Mouse (Mus musculus): ENCODE results near the gene Nf1.
A peak's percentile ranks its signal among the peaks of the same experiment; 100 is the strongest.
"Not testable (repeated sequence)": the region's sequence is repeated elsewhere in the genome, so short reads cannot be mapped to it uniquely, and the experiment has no call there.

The Nf1 gene

GRCm38 (mm10) chr11:79339234-79339807, at the start of gene Nf1:
Gene Nf1, plus strand, starts transcription at chr11:79339693.
- peak; percentile 92 for DNase-seq (ENCODE audit: low spot score)

GRCm38 (mm10) chr11:79290473-79290872, 49.0 kb upstream of the Nf1 start:
- peak; percentile 16 for DNase-seq (ENCODE audit: low spot score)

- no peak for DNase-seq (ENCODE audit: low spot score)
These were observed 47.8 kb upstream of the Nf1 start for GRCm38 (mm10) chr11:79291651-79292050.

GRCm38 (mm10) chr11:79292130-79292529, 47.4 kb upstream of the Nf1 start:
- no peak for DNase-seq (ENCODE audit: low spot score)

DNA sequence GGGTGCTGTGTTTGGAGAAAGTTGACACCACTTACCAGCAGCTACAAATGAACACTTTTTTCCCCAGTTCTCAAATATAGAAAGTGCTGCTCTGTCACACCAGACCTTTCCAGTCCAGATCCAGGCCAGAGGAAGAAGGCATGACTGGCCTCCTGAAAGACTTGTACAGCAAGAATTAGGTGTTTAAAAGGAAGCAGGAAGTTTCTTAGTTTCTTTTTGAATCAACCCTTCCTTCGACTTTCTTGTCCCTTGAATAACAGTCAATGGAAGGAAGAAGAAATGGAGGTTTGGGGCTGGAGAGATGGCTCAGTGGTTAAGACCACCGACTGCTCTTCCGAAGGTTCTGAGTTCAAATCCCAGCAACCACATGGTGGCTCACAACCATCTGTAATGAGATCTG, 46.5 kb upstream of the Nf1 start:
- no peak for DNase-seq (ENCODE audit: low spot score)

GRCm38 (mm10) chr11:79293971-79294370, 45.5 kb upstream of the Nf1 start:
- DNase-seq (ENCODE audit: low spot score) = no peak

DNA sequence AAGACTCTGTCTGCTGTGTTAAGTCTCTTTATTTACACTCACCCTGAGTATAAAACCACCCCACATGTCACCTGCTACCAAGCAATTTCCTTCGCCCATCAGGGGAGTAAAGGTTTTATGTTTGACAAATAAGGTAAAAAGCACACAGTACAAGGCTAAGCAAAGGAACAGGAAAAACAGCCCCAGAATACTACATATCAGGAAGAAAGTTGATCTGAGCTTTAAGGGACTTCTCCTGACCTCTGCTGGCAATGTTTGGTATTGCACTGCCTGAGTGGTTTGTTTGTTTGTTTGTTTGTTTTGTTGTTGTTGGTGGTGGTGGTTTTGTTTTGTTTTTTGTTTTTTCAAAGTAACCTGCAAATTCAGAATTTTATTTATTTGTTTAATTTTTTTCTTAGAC, 43.3 kb upstream of the Nf1 start:
- no peak for DNase-seq (ENCODE audit: low spot score)

GRCm38 (mm10) chr11:79296856-79297491, 42.5 kb upstream of the Nf1 start, which contains the start of gene Gm9964:
Gene Gm9964, minus strand, starts transcription at chr11:79296906.
- DNase-seq (ENCODE audit: low spot score) = no peak

GRCm38 (mm10) chr11:79299719-79300431, 39.6 kb upstream of the Nf1 start:
- DNase-seq (ENCODE audit: low spot score) = no peak

DNA sequence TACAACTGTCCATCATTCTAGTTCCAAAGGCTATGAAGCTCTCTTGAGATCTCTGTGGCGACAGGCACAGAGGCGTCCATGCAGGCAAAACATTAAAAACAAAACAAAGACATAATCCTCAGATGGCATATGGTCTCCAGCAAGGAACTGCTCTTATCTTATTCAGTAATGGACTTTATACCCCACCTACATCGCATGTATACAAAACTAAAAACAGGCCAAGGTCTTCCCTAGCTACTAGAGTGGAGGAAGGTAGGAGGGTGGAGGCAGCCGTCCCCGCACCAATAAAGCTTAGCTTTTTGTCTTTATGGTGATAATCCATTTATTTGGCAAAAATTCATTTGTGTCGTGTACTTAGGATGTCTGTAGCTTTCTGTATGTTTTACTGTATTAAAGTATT, 36.4 kb upstream of the Nf1 start:
- DNase-seq (ENCODE audit: low spot score) = no peak

DNA sequence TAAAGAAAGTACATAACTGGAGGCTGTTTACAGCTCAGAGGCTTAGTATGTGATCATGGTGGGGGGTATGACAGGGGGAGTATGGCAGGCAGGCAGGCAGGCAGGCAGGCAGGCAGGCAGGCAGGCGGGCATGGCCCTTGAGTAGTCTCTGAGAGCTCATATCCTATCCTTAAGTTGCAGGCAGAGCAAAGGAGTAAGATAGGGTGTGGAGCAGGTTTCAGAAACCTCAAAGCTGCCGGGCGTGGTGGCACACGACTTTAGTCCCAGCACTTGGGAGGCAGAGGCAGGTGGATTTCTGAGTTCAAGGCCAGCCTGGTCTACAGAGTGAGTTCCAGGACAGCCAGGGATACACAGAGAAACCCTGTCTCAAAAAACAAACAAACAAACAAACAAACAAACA, 35.2 kb upstream of the Nf1 start:
- not testable (repeated sequence) for DNase-seq (ENCODE audit: low spot score)

DNA sequence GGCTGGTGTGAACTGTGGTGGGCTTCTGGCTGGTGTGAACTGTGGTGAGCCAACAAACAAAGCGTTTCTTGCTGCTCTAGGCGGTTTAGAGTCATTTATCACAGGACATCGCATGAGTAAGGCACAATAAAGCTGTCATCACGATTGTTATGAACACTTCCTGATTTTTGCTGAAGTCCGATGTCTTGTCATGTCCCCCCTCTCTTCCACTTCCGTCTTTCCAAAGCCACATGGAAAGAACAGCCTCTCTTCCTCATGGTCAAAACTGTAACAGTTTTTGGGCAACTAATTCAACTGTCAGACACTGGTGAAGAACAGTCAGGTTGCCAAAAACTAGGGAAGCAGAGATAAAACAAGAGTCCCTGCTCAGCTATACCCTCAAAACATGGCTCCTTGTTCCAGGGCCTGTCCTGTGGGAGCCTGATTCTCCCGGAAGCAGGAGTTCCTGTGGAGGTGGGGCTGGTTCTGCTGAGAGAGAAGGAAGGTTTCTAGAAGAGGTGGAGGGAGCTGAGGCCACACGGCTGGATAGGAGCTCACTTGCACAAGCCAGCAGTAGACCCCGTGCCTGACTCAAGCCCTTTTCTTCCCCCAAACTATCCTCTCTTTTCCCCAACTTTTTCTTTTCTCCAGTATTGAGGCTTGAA, 33.7 kb upstream of the Nf1 start:
- no peak for DNase-seq (ENCODE audit: low spot score)

- peak; percentile 23 for DNase-seq (ENCODE audit: low spot score)
These were observed 33.0 kb upstream of the Nf1 start for GRCm38 (mm10) chr11:79306510-79306909.

DNA sequence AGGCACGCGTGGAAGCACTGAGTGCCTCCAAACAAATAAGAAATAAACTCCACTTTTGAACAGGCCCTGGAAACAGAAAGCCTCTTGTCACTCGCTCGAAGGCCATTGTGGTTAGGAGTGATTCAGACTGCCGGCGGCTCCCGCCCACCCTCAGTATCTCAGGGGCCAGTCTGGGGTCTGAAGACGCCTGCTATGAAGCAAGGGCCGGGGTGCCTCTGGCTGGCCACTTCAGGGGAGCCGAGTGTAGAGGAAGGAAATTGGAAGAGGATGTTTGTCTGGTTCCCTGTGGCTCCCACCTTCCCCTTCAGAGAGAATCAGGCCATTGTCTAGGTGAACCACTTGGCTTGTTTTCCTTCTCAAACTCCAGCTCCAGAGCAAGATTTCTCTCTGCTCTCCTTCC, 32.5 kb upstream of the Nf1 start:
- DNase-seq (ENCODE audit: low spot score) = peak; percentile 19

DNA sequence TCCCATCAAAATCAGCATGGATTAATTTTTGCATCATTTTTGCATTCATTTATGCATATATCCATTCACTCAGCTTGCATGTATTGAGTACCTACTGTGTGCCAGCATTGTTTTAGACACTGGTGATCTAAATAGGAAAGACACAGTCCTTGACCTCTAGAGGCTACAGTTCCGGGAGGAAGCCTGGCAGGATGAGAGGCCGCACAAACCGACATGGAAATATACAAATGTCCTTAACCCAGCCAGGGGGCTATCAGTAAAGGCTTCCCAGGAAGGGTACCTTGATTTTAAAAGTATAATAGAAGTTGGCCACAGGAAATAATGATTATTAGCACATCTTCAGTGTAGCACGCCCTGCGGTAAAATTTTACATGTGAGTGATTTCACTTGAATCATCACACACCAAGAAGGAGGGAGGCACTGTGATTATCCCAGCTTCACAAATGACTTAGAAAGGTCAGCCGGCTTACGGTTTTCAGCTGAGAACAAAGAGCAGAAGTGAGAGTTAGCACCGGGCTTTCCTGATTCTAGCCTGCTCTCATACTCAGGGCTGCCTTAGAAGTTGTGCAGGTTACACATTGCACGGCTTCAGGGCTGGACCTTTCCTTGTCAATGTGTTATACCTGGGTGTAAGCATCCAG, 31.8 kb upstream of the Nf1 start:
- DNase-seq (ENCODE audit: low spot score) = no peak

- no peak for DNase-seq (ENCODE audit: low spot score)
These were observed 29.0 kb upstream of the Nf1 start for GRCm38 (mm10) chr11:79310467-79310866.

DNA sequence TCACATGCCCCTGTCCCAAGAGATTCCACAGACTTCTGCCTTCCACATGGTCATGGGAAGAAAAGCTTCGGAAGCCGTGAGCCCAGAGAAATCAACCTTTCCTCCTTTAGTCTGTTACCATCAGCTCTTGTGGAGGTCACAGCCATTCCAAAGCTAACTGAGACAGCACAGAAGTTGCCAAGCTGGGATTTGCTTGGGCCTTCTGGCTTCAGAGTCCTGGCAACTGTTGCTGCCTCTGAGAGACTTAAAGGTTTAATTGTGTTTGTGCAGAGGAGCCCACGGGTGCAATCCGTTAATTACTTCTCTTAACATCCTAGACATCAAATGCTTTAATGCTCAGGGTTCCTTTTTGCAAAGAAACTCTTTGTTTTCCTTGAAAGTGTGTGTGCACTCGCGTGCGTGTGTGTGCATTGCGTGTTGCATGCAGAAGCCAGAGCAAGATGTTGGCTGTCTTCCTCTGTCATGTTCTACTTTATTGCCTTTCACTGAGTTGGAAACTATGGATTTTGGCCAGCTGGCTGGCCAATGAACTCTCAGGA, 22.6 kb upstream of the Nf1 start:
- no peak for DNase-seq (ENCODE audit: low spot score)

DNA sequence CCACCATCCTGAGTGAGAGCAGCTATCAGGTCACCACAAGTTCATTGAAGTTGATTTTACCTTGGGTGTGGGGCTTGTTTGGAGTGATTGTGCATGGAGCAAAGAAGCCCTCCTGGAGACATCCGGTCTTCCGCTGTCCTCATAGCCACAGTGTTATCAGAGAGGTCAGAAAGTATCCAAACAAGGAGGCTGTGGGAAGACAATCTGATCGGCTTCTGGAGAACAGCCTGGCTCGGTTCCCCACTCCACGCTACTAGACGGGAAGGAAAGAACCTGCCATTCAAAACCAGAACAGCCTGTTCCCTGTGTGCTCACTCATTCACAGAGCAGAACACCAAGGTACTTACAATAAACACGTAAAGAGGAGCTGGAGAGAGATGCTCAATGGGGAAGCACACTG, 19.7 kb upstream of the Nf1 start:
- peak; percentile 17 for DNase-seq (ENCODE audit: low spot score)

- DNase-seq (ENCODE audit: low spot score) = no peak
These were observed 15.4 kb upstream of the Nf1 start for GRCm38 (mm10) chr11:79323985-79324685.

- DNase-seq (ENCODE audit: low spot score) = no peak
These were observed 13.8 kb upstream of the Nf1 start for GRCm38 (mm10) chr11:79325663-79326062.

DNA sequence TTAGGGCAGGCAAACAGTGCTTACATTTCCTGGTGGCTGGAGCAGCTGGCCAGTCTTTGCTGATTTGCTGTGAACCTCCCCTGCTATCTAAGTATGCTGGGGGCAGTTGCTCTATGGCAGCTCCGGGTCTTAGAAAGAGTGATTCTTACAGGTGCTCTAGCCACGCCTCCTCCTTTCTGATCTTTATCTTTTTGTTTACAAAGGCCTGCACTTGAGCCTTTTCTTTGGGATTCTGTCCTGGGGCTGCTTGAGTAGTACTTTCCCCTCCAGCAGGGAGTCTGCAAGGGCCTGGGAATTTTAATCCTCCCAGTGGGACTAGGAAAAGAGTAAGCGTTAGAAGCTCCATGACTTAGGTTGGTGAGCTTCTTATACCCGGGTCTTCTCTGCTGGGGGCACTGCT, 12.4 kb upstream of the Nf1 start:
- DNase-seq (ENCODE audit: low spot score) = no peak

- DNase-seq (ENCODE audit: low spot score) = no peak
These were observed 11.4 kb upstream of the Nf1 start for GRCm38 (mm10) chr11:79328060-79328459.

Data from ovary, adult 18-20 months (tissue).